Mouse (Mus musculus) myocyte (in vitro differentiated cells): Measurements from ENCODE around the gene Pcdh7. TPM values are rescaled to one million over a fixed set of nuclear protein-coding genes. Genes with fewer than 3 reads are reported as not detected.
A peak's percentile ranks its signal among the peaks of the same experiment; 100 is the strongest.
"Not testable (repeated sequence)": the region's sequence is repeated elsewhere in the genome, so short reads cannot be mapped to it uniquely, and the experiment has no call there.

Source experiments
- H3K27me3 ChIP-seq: one replicate; pipeline ENCODE4 v1.6.1; 2011; ENCODE audit not compliant: control insufficient read depth, insufficient read depth, insufficient read length
- H3K36me3 ChIP-seq: one replicate; pipeline ENCODE4 v1.6.1; 2011; ENCODE audit not compliant: control insufficient read depth, insufficient read depth
- H3K4me2 ChIP-seq: one replicate; pipeline ENCODE4 v1.6.1; 2011; ENCODE audit warnings: low read depth, control low read depth
- H3K4me3 ChIP-seq: one replicate; pipeline ENCODE4 v1.5.1; 2011; ENCODE audit warnings: mild to moderate bottlenecking, control low read depth, moderate library complexity
- H3K79me2 ChIP-seq: one replicate; pipeline ENCODE4 v1.6.1; 2011; ENCODE audit not compliant: control insufficient read depth, insufficient read depth
- H3ac ChIP-seq: one replicate; pipeline ENCODE4 v1.6.1; 2011; ENCODE audit not compliant: control insufficient read depth, insufficient read length
- CEBPB ChIP-seq: IDR thresholded peaks from 2 replicates; pipeline ENCODE4 v1.6.1; 2011; ENCODE audit warnings: mild to moderate bottlenecking, moderate library complexity; ENCODE audit not compliant: poor library complexity, insufficient read depth, severe bottlenecking
- MYOD1 ChIP-seq, 3 experiments: IDR thresholded peaks; one replicate each; pipeline ENCODE4 v1.6.1; 2011; ENCODE audit warnings: control low read depth in 2 of 3, low read depth in 2 of 3, mild to moderate bottlenecking in 2 of 3, moderate library complexity in 1 of 3; ENCODE audit not compliant: insufficient read length in 2 of 3, control insufficient read depth in 1 of 3
- MYOG ChIP-seq, 3 experiments: IDR thresholded peaks; one replicate each; pipeline ENCODE4 v1.6.1; 2011; ENCODE audit warnings: control low read depth in 2 of 3, low read depth in 2 of 3, mild to moderate bottlenecking in 2 of 3; ENCODE audit not compliant: insufficient read length in 2 of 3, control insufficient read depth in 1 of 3, insufficient read depth in 1 of 3
- POLR2A ChIP-seq: IDR thresholded peaks from one replicate; pipeline ENCODE4 v1.6.1; 2011; ENCODE audit warnings: low read depth, mild to moderate bottlenecking, control low read depth, moderate library complexity; ENCODE audit not compliant: insufficient read length
- POLR2AphosphoS2 ChIP-seq: IDR thresholded peaks from one replicate; pipeline ENCODE4 v1.6.1; 2011; ENCODE audit warnings: low read depth, control low read depth; ENCODE audit not compliant: insufficient read length
- SRF ChIP-seq: IDR thresholded peaks from one replicate; pipeline ENCODE4 v1.6.1; 2011; ENCODE audit warnings: low read depth; ENCODE audit not compliant: control insufficient read depth, insufficient read length
- TCF12 ChIP-seq: IDR thresholded peaks from one replicate; pipeline ENCODE4 v1.6.1; 2011; ENCODE audit warnings: mild to moderate bottlenecking, control low read depth; ENCODE audit not compliant: poor library complexity, insufficient read depth, severe bottlenecking
- TCF3 ChIP-seq: IDR thresholded peaks from one replicate; pipeline ENCODE4 v1.6.1; 2011; ENCODE audit warnings: low read depth, control low read depth; ENCODE audit not compliant: insufficient read length
- polyA plus RNA-seq: library from polyadenylated mRNA; unstranded; fragments of >200 nt; fragmentation: generic; extraction: Trizol; gene quantifications from one replicate; pipeline ENCODE4 v1.2.1, GENCODE M21; 2012; ENCODE audit warnings: missing spikeins

Pcdh7 gene
- polyA plus RNA-seq, 1 experiment, result 16.0 TPM

GRCm38 (mm10) chr5:58172218-58172617 is 454.5 kb downstream of the Pcdh7 start:
- Histone ChIP-seq H3K27me3 (no peaks in the 10 kb centered on the region), H3K79me2 (no peaks in the 10 kb centered on the region), H3K4me3 (no peak overlapping the region), H3K36me3 (no peaks in the 10 kb centered on the region), H3ac (no peak overlapping the region), H3K4me2 (no peak overlapping the region)
- peak in 2 of 3 experiments; percentile 18 to 49 for TF ChIP-seq MYOD1 (IDR thresholded peaks at IDR 0.05; ENCODE audit: control insufficient read depth in 1 of 3, insufficient read length in 2 of 3, low read depth in 2 of 3)
- TF ChIP-seq TCF3, result no peak
- no peak for TF ChIP-seq CEBPB
- TF ChIP-seq SRF, result no peak
- no peak for TF ChIP-seq MYOG (IDR thresholded peaks at IDR 0.05; ENCODE audit: control insufficient read depth in 1 of 3, insufficient read depth in 1 of 3, insufficient read length in 2 of 3, low read depth in 2 of 3)
- TF ChIP-seq TCF12, result no peak

GRCm38 (mm10) chr5:58174335-58174734 is 456.6 kb downstream of the Pcdh7 start:
- not testable (repeated sequence) for H3K36me3 ChIP-seq, H3K4me3 ChIP-seq, H3K4me2 ChIP-seq, H3ac ChIP-seq, H3K79me2 ChIP-seq, H3K27me3 ChIP-seq

GRCm38 (mm10) chr5:58175532-58175931 is 457.8 kb downstream of the Pcdh7 start:
- no peak overlapping the region for H3K4me3 ChIP-seq
- no peak overlapping the region for H3ac ChIP-seq
- H3K4me2 ChIP-seq, result no peak overlapping the region
- no peaks in the 10 kb centered on the region for H3K36me3 ChIP-seq
- no peak for TF ChIP-seq TCF3
- no peak for TF ChIP-seq POLR2AphosphoS2
- TF ChIP-seq SRF, result no peak
- no peak for TF ChIP-seq MYOG (IDR thresholded peaks at IDR 0.05; ENCODE audit: control insufficient read depth in 1 of 3, insufficient read depth in 1 of 3, insufficient read length in 2 of 3, low read depth in 2 of 3)
- no peak for TF ChIP-seq POLR2A
- TF ChIP-seq MYOD1 (IDR thresholded peaks at IDR 0.05; ENCODE audit: control insufficient read depth in 1 of 3, insufficient read length in 2 of 3, low read depth in 2 of 3), result no peak
- no peak for TF ChIP-seq TCF12
- H3K79me2 ChIP-seq, result no peaks in the 10 kb centered on the region
- H3K27me3 ChIP-seq, result no peaks in the 10 kb centered on the region
